Mouse (Mus musculus) midbrain, embryonic 14.5 days (tissue): Measurements from ENCODE around the gene Phc3. TPM values are rescaled to one million over a fixed set of nuclear protein-coding genes. Genes with fewer than 3 reads are reported as not detected.

Experiments
- ATAC-seq: fragments of 200-750 bp; cut with Nextera tagmentation; 2 replicates; pipeline ENCODE4 v1.8.0; 2017; ENCODE audit warnings: moderate number of reproducible peaks, moderate library complexity; ENCODE audit not compliant: low FRiP score, low TSS enrichment
- DNase-seq: peaks from one replicate; pipeline ENCODE4 v3.0.0-alpha.2; 2015
- H3K27ac ChIP-seq: fragments of 300-500 bp; sonication (generic); replicated peaks from 2 replicates; pipeline ENCODE4 v1.5.1; 2014; ENCODE audit warnings: mild to moderate bottlenecking, low read depth, low read length, moderate library complexity
- H3K27me3 ChIP-seq: fragments of 300-500 bp; sonication (generic); 2 replicates; pipeline ENCODE4 v1.6.1; 2014; ENCODE audit warnings: low read length, control low read depth, mixed read lengths; ENCODE audit not compliant: control insufficient read depth, insufficient read depth
- H3K36me3 ChIP-seq: fragments of 300-500 bp; sonication (generic); 2 replicates; pipeline ENCODE4 v1.6.1; 2014; ENCODE audit warnings: low read length, control low read depth; ENCODE audit not compliant: control insufficient read depth, insufficient read depth
- H3K4me1 ChIP-seq: fragments of 300-500 bp; sonication (generic); 2 replicates; pipeline ENCODE4 v1.6.1; 2014; ENCODE audit warnings: mild to moderate bottlenecking, antibody characterized with exemption, low read length, control low read depth; ENCODE audit not compliant: control insufficient read depth, insufficient read depth
- H3K4me2 ChIP-seq: fragments of 300-500 bp; sonication (generic); 2 replicates; pipeline ENCODE4 v1.6.1; 2014; ENCODE audit warnings: mild to moderate bottlenecking, low read length, moderate library complexity
- H3K4me3 ChIP-seq: fragments of 300-500 bp; sonication (generic); replicated peaks from 2 replicates; pipeline ENCODE4 v1.5.1; 2014; ENCODE audit warnings: low read depth, low read length
- H3K9ac ChIP-seq: fragments of 300-500 bp; sonication (generic); replicated peaks from 2 replicates; pipeline ENCODE4 v1.6.1; 2014; ENCODE audit warnings: mild to moderate bottlenecking, low read length, moderate library complexity
- H3K9me3 ChIP-seq: fragments of 300-500 bp; sonication (generic); 2 replicates; pipeline ENCODE4 v1.6.1; 2016; ENCODE audit warnings: low read length, control low read depth, mixed read lengths; ENCODE audit not compliant: control insufficient read depth
- WGBS: fragments of 180-500 bp; shearing (Covaris S2); extraction: QIAGEN DNeasy Blood & Tissue Kit; methylation state at CpG from one replicate; pipeline ENCODE4 v1.1.7; 2014; 5-methylcytosine and 5-hydroxymethylcytosine counted together
- polyA plus RNA-seq: library from polyadenylated mRNA; unstranded; fragments of >200 nt; fragmentation: Nextera tagmentation; extraction: Ambion mirVana; gene quantifications from 2 replicates; pipeline ENCODE4 v1.2.1, GENCODE M21; 2014

Phc3 gene
- polyA plus RNA-seq = 9.2 and 9.3 TPM in 2 replicates

- WGBS = 0% methylated on average over 32 of the region's 34 CpGs
- H3K4me1 ChIP-seq = peaks cover 5% of the 10 kb centered on the region; the same call in 1 of the 2 replicates
- peak within 1 kb of the TSS; percentile 99 for H3K4me3 ChIP-seq
- no peaks in the 10 kb centered on the region for H3K27me3 ChIP-seq
- DNase-seq (peak; percentile 98), ATAC-seq (peak; percentile 92)
- H3K9ac ChIP-seq = peak within 1 kb of the TSS; percentile 94
- H3K36me3 ChIP-seq = peaks cover 15% of the 10 kb centered on the region
- H3K9me3 ChIP-seq = no peaks in the 10 kb centered on the region
- peak within 1 kb of the TSS; percentile 60 for H3K4me2 ChIP-seq
- H3K27ac ChIP-seq = peak within 1 kb of the TSS; percentile 89
Observed at GRCm38 (mm10) chr3:30969104-30969581, at the start of gene Phc3. TSS of gene Phc3 (minus strand) at chr3:30969415.

GRCm38 (mm10) chr3:31017652-31018051, 48.4 kb upstream of the Phc3 start:
- Histone ChIP-seq H3K9me3 (no peaks in the 10 kb centered on the region), H3K4me1 (peaks cover 6% of the 10 kb centered on the region; the same call in 1 of the 2 replicates), H3K9ac (no peak overlapping the region), H3K27me3 (no peaks in the 10 kb centered on the region), H3K4me3 (no peak overlapping the region), H3K27ac (no peak overlapping the region), H3K36me3 (peaks cover 8% of the 10 kb centered on the region; the same call in 1 of the 2 replicates), H3K4me2 (no peak overlapping the region)
- ATAC-seq = no peak
- 29% methylated on average over 4 of the region's 4 CpGs for WGBS
- no peak for DNase-seq

GRCm38 (mm10) chr3:31016594-31017196, 47.5 kb upstream of the Phc3 start:
- H3K4me1 ChIP-seq = peaks cover 6% of the 10 kb centered on the region; the same call in 1 of the 2 replicates
- 39% methylated on average over 9 of the region's 9 CpGs for WGBS
- H3K4me2 ChIP-seq = no peak overlapping the region
- ATAC-seq (no peak), DNase-seq (no peak)
- no peak overlapping the region for H3K9ac ChIP-seq
- H3K27me3 ChIP-seq = no peaks in the 10 kb centered on the region
- H3K4me3 ChIP-seq = no peak overlapping the region
- H3K9me3 ChIP-seq = no peaks in the 10 kb centered on the region
- no peak overlapping the region for H3K27ac ChIP-seq
- peaks cover 8% of the 10 kb centered on the region; the same call in 1 of the 2 replicates for H3K36me3 ChIP-seq

GRCm38 (mm10) chr3:31015682-31016443, 46.6 kb upstream of the Phc3 start:
- no peaks in the 10 kb centered on the region for H3K27me3 ChIP-seq
- no peak for ATAC-seq
- peaks cover 8% of the 10 kb centered on the region; the same call in 1 of the 2 replicates for H3K36me3 ChIP-seq
- no peak for DNase-seq
- H3K4me1 ChIP-seq = peaks cover 6% of the 10 kb centered on the region; the same call in 1 of the 2 replicates
- H3K9me3 ChIP-seq = no peaks in the 10 kb centered on the region
- no peak overlapping the region for H3K27ac ChIP-seq
- H3K4me2 ChIP-seq = no peak overlapping the region
- 78% methylated on average over 10 of the region's 10 CpGs for WGBS
- no peak overlapping the region for H3K4me3 ChIP-seq
- no peak overlapping the region for H3K9ac ChIP-seq

GRCm38 (mm10) chr3:31014374-31014773, 45.2 kb upstream of the Phc3 start:
- no peak overlapping the region for H3K27ac ChIP-seq
- H3K4me3 ChIP-seq = no peak overlapping the region
- no peak overlapping the region for H3K9ac ChIP-seq
- H3K4me2 ChIP-seq = no peak overlapping the region
- no peaks in the 10 kb centered on the region for H3K9me3 ChIP-seq
- peaks cover under 1% of the 10 kb centered on the region; the same call in 1 of the 2 replicates for H3K36me3 ChIP-seq
- WGBS = 89% methylated on average over 2 of the region's 2 CpGs
- no peak for DNase-seq
- no peak for ATAC-seq
- no peaks in the 10 kb centered on the region for H3K27me3 ChIP-seq
- H3K4me1 ChIP-seq = peaks cover 6% of the 10 kb centered on the region; the same call in 1 of the 2 replicates

- Histone ChIP-seq H3K4me1 (no peaks in the 10 kb centered on the region), H3K9ac (no peak overlapping the region), H3K4me3 (no peak overlapping the region), H3K9me3 (no peaks in the 10 kb centered on the region), H3K4me2 (no peak overlapping the region), H3K27ac (no peak overlapping the region), H3K36me3 (no peaks in the 10 kb centered on the region), H3K27me3 (no peaks in the 10 kb centered on the region)
- WGBS = 74% methylated on average over 6 of the region's 6 CpGs
- ATAC-seq (no peak), DNase-seq (no peak)
Observed at GRCm38 (mm10) chr3:31004320-31005209, 35.4 kb upstream of the Phc3 start.

GRCm38 (mm10) chr3:31001048-31001676, 31.9 kb upstream of the Phc3 start:
- no peaks in the 10 kb centered on the region for H3K36me3 ChIP-seq
- no peaks in the 10 kb centered on the region for H3K9me3 ChIP-seq
- DNase-seq (no peak), ATAC-seq (no peak)
- H3K4me3 ChIP-seq = no peak overlapping the region
- no peak overlapping the region for H3K27ac ChIP-seq
- no peaks in the 10 kb centered on the region for H3K27me3 ChIP-seq
- WGBS = 55% methylated on average over 3 of the region's 3 CpGs
- no peak overlapping the region for H3K9ac ChIP-seq
- H3K4me1 ChIP-seq = peaks cover 13% of the 10 kb centered on the region; the same call in 1 of the 2 replicates
- H3K4me2 ChIP-seq = no peak overlapping the region

- Histone ChIP-seq H3K9me3 (no peaks in the 10 kb centered on the region), H3K4me1 (peaks cover 13% of the 10 kb centered on the region; the same call in 1 of the 2 replicates), H3K4me3 (no peak overlapping the region), H3K4me2 (no peak overlapping the region), H3K36me3 (no peaks in the 10 kb centered on the region), H3K27ac (no peak overlapping the region), H3K27me3 (no peaks in the 10 kb centered on the region), H3K9ac (no peak overlapping the region)
- ATAC-seq (no peak), DNase-seq (no peak)
- WGBS = 37% methylated on average over 4 of the region's 4 CpGs
Observed at GRCm38 (mm10) chr3:31000018-31000407, 30.8 kb upstream of the Phc3 start.
